Mouse (Mus musculus) liver, embryonic 16.5 days (tissue): Measurements from ENCODE around the gene Bcar3. TPM values are rescaled to one million over a fixed set of nuclear protein-coding genes. Genes with fewer than 3 reads are reported as not detected.
A peak's percentile ranks its signal among the peaks of the same experiment; 100 is the strongest.
"Not testable (repeated sequence)": the region's sequence is repeated elsewhere in the genome, so short reads cannot be mapped to it uniquely, and the experiment has no call there.

ENCODE experiments used
- ATAC-seq: fragments of 200-750 bp; cut with Nextera tagmentation; 2 replicates; pipeline ENCODE4 v1.8.0; 2017; ENCODE audit warnings: low read depth, mild to moderate bottlenecking, moderate number of reproducible peaks, moderate library complexity
- H3K27ac ChIP-seq: fragments of 300-500 bp; sonication (generic); 2 replicates; pipeline ENCODE4 v1.5.1; 2014; ENCODE audit warnings: mild to moderate bottlenecking, low read length
- H3K27me3 ChIP-seq: fragments of 300-500 bp; sonication (generic); 2 replicates; pipeline ENCODE4 v1.6.1; 2014; ENCODE audit warnings: low read depth, low read length, mixed read lengths; ENCODE audit not compliant: control insufficient read depth, insufficient read depth
- H3K36me3 ChIP-seq: fragments of 300-500 bp; sonication (generic); 2 replicates; pipeline ENCODE4 v1.6.1; 2014; ENCODE audit warnings: mild to moderate bottlenecking; ENCODE audit not compliant: control insufficient read depth, insufficient read depth
- H3K4me1 ChIP-seq: fragments of 300-500 bp; sonication (generic); 2 replicates; pipeline ENCODE4 v1.6.1; 2014; ENCODE audit warnings: low read depth, low read length, mixed read lengths; ENCODE audit not compliant: control insufficient read depth
- H3K4me2 ChIP-seq: fragments of 300-500 bp; sonication (generic); 2 replicates; pipeline ENCODE4 v1.6.1; 2014; ENCODE audit warnings: low read depth, low read length, mixed read lengths
- H3K4me3 ChIP-seq: fragments of 300-500 bp; sonication (generic); 2 replicates; pipeline ENCODE4 v1.5.1; 2014; ENCODE audit warnings: low read depth, mild to moderate bottlenecking, low read length
- H3K9ac ChIP-seq: fragments of 300-500 bp; sonication (generic); 2 replicates; pipeline ENCODE4 v1.6.1; 2014; ENCODE audit warnings: low read depth, low read length
- H3K9me3 ChIP-seq: fragments of 300-500 bp; sonication (generic); replicated peaks from 2 replicates; pipeline ENCODE4 v1.6.1; 2016; ENCODE audit warnings: low read length; ENCODE audit not compliant: control insufficient read depth
- WGBS: fragments of 180-500 bp; shearing (Covaris S2); extraction: QIAGEN DNeasy Blood & Tissue Kit; methylation state at CpG from one replicate; pipeline ENCODE4 v1.1.7; 2014; ENCODE audit not compliant: insufficient replicate concordance; 5-methylcytosine and 5-hydroxymethylcytosine counted together
- polyA plus RNA-seq: library from polyadenylated mRNA; unstranded; fragments of >200 nt; fragmentation: Nextera tagmentation; extraction: Ambion mirVana; gene quantifications from 2 replicates; pipeline ENCODE4 v1.2.1, GENCODE M21; 2015

Gene Bcar3
- polyA plus RNA-seq, 1 experiment from 2014 or later = 7.2 TPM

GRCm38 (mm10) chr3:122378634-122379033 is 84.7 kb downstream of the Bcar3 start:
- H3K4me1 ChIP-seq = no peaks in the 10 kb centered on the region
- peak; percentile 37; the same call in 1 of the 2 replicates for ATAC-seq
- no peak overlapping the region for H3K27ac ChIP-seq
- no peaks in the 10 kb centered on the region for H3K9me3 ChIP-seq
- no peaks in the 10 kb centered on the region for H3K27me3 ChIP-seq
- H3K4me3 ChIP-seq = no peak overlapping the region
- H3K4me2 ChIP-seq = no peak overlapping the region
- WGBS = 22% methylated on average over 6 of the region's 6 CpGs
- no peaks in the 10 kb centered on the region for H3K36me3 ChIP-seq
- H3K9ac ChIP-seq = no peak overlapping the region

- 71% methylated on average over 5 of the region's 5 CpGs for WGBS
- no peaks in the 10 kb centered on the region for H3K9me3 ChIP-seq
- H3K27ac ChIP-seq = no peak overlapping the region
- H3K36me3 ChIP-seq = no peaks in the 10 kb centered on the region
- no peaks in the 10 kb centered on the region for H3K27me3 ChIP-seq
- ATAC-seq = no peak
- no peak overlapping the region for H3K4me2 ChIP-seq
- H3K9ac ChIP-seq = no peak overlapping the region
- no peaks in the 10 kb centered on the region for H3K4me1 ChIP-seq
- no peak overlapping the region for H3K4me3 ChIP-seq
These were observed 86.8 kb downstream of the Bcar3 start for GRCm38 (mm10) chr3:122380776-122381175.

GRCm38 (mm10) chr3:122381591-122381990 is 87.7 kb downstream of the Bcar3 start:
- 68% methylated on average over 3 of the region's 3 CpGs for WGBS
- no peak overlapping the region for H3K4me3 ChIP-seq

GRCm38 (mm10) chr3:122386444-122386843 is 92.5 kb downstream of the Bcar3 start:
- Histone ChIP-seq H3K4me3 (no peak overlapping the region), H3K9me3 (no peaks in the 10 kb centered on the region), H3K9ac (no peak overlapping the region), H3K27me3 (no peaks in the 10 kb centered on the region), H3K4me2 (no peak overlapping the region), H3K36me3 (no peaks in the 10 kb centered on the region), H3K27ac (no peak overlapping the region), H3K4me1 (no peaks in the 10 kb centered on the region)
- 76% methylated on average over 5 of the region's 5 CpGs for WGBS
- no peak for ATAC-seq

More at GRCm38 (mm10) chr3:122381591-122381990, 87.7 kb downstream of the Bcar3 start:
- Histone ChIP-seq H3K36me3 (no peaks in the 10 kb centered on the region), H3K4me2 (no peak overlapping the region), H3K27me3 (no peaks in the 10 kb centered on the region), H3K27ac (no peak overlapping the region), H3K9me3 (no peaks in the 10 kb centered on the region), H3K4me1 (no peaks in the 10 kb centered on the region), H3K9ac (no peak overlapping the region)
- ATAC-seq = no peak

- no peak for ATAC-seq
- no peak overlapping the region for H3K4me2 ChIP-seq
- H3K9me3 ChIP-seq = no peaks in the 10 kb centered on the region
- H3K9ac ChIP-seq = no peak overlapping the region
- no peaks in the 10 kb centered on the region for H3K27me3 ChIP-seq
- H3K27ac ChIP-seq = no peak overlapping the region
- 41% methylated on average over 3 of the region's 3 CpGs for WGBS
- no peak overlapping the region for H3K4me3 ChIP-seq
- H3K4me1 ChIP-seq = no peaks in the 10 kb centered on the region
- H3K36me3 ChIP-seq = no peaks in the 10 kb centered on the region
These were observed 93.8 kb downstream of the Bcar3 start for GRCm38 (mm10) chr3:122387771-122388170.

- no peak for ATAC-seq
- H3K4me2 ChIP-seq = no peak overlapping the region
- H3K4me1 ChIP-seq = no peaks in the 10 kb centered on the region
- H3K36me3 ChIP-seq = no peaks in the 10 kb centered on the region
- H3K9ac ChIP-seq = no peak overlapping the region
- no peak overlapping the region for H3K4me3 ChIP-seq
- H3K9me3 ChIP-seq = no peaks in the 10 kb centered on the region
- H3K27me3 ChIP-seq = no peaks in the 10 kb centered on the region
- WGBS = 70% methylated on average over 5 of the region's 5 CpGs
- H3K27ac ChIP-seq = no peak overlapping the region
These were observed 96.0 kb downstream of the Bcar3 start for GRCm38 (mm10) chr3:122389972-122390371.

- Histone ChIP-seq H3K9me3 (no peaks in the 10 kb centered on the region), H3K9ac (no peak overlapping the region), H3K36me3 (no peaks in the 10 kb centered on the region), H3K4me2 (no peak overlapping the region), H3K27me3 (no peaks in the 10 kb centered on the region), H3K27ac (no peak overlapping the region), H3K4me1 (no peaks in the 10 kb centered on the region), H3K4me3 (no peak overlapping the region)
- 72% methylated on average over 2 of the region's 2 CpGs for WGBS
- no peak for ATAC-seq
These were observed 97.2 kb downstream of the Bcar3 start for GRCm38 (mm10) chr3:122391098-122391497.

GRCm38 (mm10) chr3:122391816-122392215 is 97.9 kb downstream of the Bcar3 start:
- Histone ChIP-seq H3K27me3 (no peaks in the 10 kb centered on the region), H3K9ac (no peak overlapping the region), H3K9me3 (no peaks in the 10 kb centered on the region), H3K4me2 (no peak overlapping the region), H3K36me3 (no peaks in the 10 kb centered on the region), H3K4me3 (no peak overlapping the region), H3K4me1 (no peaks in the 10 kb centered on the region), H3K27ac (no peak overlapping the region)
- ATAC-seq = no peak
- WGBS = 36% methylated on average over 12 of the region's 12 CpGs

- H3K9ac ChIP-seq, H3K36me3 ChIP-seq, H3K4me1 ChIP-seq, H3K4me2 ChIP-seq, H3K4me3 ChIP-seq, ATAC-seq, H3K27ac ChIP-seq, H3K27me3 ChIP-seq, H3K9me3 ChIP-seq: not testable (repeated sequence)
- WGBS = 52% methylated on average over 4 of the region's 4 CpGs
These were observed 99.5 kb downstream of the Bcar3 start for GRCm38 (mm10) chr3:122393411-122393810.
